ENCODE assay signal across 43 mouse cellular contexts in the genomic region with DNA sequence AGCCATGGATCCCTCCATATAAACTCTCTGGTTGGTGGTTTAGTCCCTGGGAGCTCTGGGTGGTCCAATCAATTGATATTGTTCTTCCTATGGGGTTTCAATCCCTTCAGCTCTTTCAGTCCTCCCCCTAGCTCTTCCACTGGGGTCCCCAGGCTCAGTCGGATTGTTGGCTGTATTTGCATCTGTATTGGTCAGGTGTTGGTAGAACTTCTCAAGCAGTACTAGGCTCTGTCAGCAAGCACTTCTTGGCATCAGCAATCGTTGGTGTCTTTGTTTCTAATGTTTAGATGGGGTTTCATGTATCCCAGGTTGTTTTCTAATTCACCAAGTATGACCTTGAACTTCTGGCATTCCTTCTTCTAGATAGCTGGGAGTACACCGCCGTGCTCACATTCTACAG. TPM values are rescaled to one million over a fixed set of nuclear protein-coding genes. Genes with fewer than 3 reads are reported as not detected.
"Had no signal": no experiment of that assay in that cellular context is flagged by ENCODE, and none has a peak within 500 bp of the region (broad histone marks: within the 10 kb centered on the region; RNA-seq: fewer than 3 reads in every experiment).

No protein-coding gene starts in this region.

- H3K27me3 ChIP-seq: hindbrain, embryonic 12.5 days; limb, embryonic 13.5 days had no signal

- H3K9me3 ChIP-seq: heart, embryonic 13.5 days; heart, embryonic 15.5 days; hindbrain, embryonic 10.5 days; hindbrain, embryonic 12.5 days; kidney, embryonic 15.5 days; limb, embryonic 13.5 days; limb, embryonic 15.5 days; liver, embryonic 12.5 days had no signal

- H3K9ac ChIP-seq: heart, embryonic 13.5 days; heart, embryonic 15.5 days; hindbrain, embryonic 12.5 days; hindbrain, embryonic 14.5 days; kidney, embryonic 15.5 days; limb, embryonic 13.5 days; limb, embryonic 15.5 days; liver, embryonic 12.5 days; liver, embryonic 14.5 days had no signal

- H3K4me3 ChIP-seq: gastrocnemius, adult 2 months; heart, embryonic 13.5 days; heart, embryonic 15.5 days; hindbrain, embryonic 10.5 days; hindbrain, embryonic 12.5 days; kidney, embryonic 15.5 days; limb, embryonic 13.5 days; limb, embryonic 15.5 days; liver, embryonic 12.5 days had no signal

- H3K36me3 ChIP-seq: heart, embryonic 13.5 days; heart, embryonic 15.5 days; hindbrain, embryonic 10.5 days; hindbrain, embryonic 12.5 days; kidney, embryonic 15.5 days; limb, embryonic 13.5 days; limb, embryonic 15.5 days; liver, embryonic 12.5 days had no signal

- ATAC-seq: hindbrain, embryonic 16.5 days; inflammation-experienced regulatory T-cells, adult 6 months; intestine, embryonic 16.5 days; liver, embryonic 12.5 days had no signal

- DNase-seq: gastrocnemius, adult 2 months; gastrocnemius, postnatal 10 days; gastrocnemius, postnatal 25 days; heart, postnatal 4 days; kidney, adult 11 months; kidney, adult 2 months; kidney, adult 9 months; kidney, postnatal 14 days; kidney, postnatal 36 days; layer of hippocampus, adult 9-11 months; layer of hippocampus, postnatal 36 days; left cerebral cortex, postnatal 4 days had no signal

- H3K4me2 ChIP-seq: heart, embryonic 11.5 days; heart, embryonic 13.5 days; heart, embryonic 15.5 days; hindbrain, embryonic 12.5 days; hindbrain, embryonic 14.5 days; kidney, embryonic 15.5 days; limb, embryonic 13.5 days; limb, embryonic 15.5 days; liver, embryonic 12.5 days had no signal

- H3K27ac ChIP-seq: gastrocnemius, adult 2 months; heart, embryonic 13.5 days; heart, embryonic 15.5 days; hindbrain, embryonic 10.5 days; hindbrain, embryonic 12.5 days; hindbrain, embryonic 14.5 days; kidney, embryonic 15.5 days; kidney, postnatal 0 days; limb, embryonic 13.5 days; limb, embryonic 15.5 days; liver, embryonic 12.5 days; liver, embryonic 14.5 days had no signal

RNA-seq across cellular contexts. Expression of gene H2-M10.6, which starts 20.7 kb away (rescaled TPM):
- total RNA-seq: gastrocnemius, adult 2 months; gastrocnemius, postnatal 10 days; gastrocnemius, postnatal 25 days; gastrocnemius, postnatal 4 days; granulocyte monocyte progenitor cell, adult 5-6 weeks; heart, adult 8-10 months; heart, postnatal 25 days; heart, postnatal 4 days; layer of hippocampus, adult 18-20 months; layer of hippocampus, adult 8-10 months; layer of hippocampus, postnatal 14 days; layer of hippocampus, postnatal 36 days; left cerebral cortex, adult 18-20 months; left cerebral cortex, adult 8-10 months; left cerebral cortex, postnatal 10 days; left cerebral cortex, postnatal 25 days; left cerebral cortex, postnatal 4 days; liver, adult 2 months had no signal
- polyA plus RNA-seq: heart, embryonic 11.5 days; heart, embryonic 13.5 days; heart, embryonic 15.5 days; heart, postnatal 0 days; hindbrain, embryonic 10.5 days; hindbrain, embryonic 12.5 days; hindbrain, embryonic 14.5 days; hindbrain, embryonic 16.5 days; inflammation-experienced regulatory T-cells, adult 6 months; intestine, embryonic 16.5 days; kidney, adult 2 months; kidney, embryonic 15.5 days; kidney, postnatal 0 days; large intestine, adult 2 months; limb, embryonic 11.5 days; limb, embryonic 13.5 days; limb, embryonic 15.5 days; liver, adult 2 months; liver, embryonic 12.5 days; liver, embryonic 14.5 days; liver, embryonic 16.5 days had no signal

RNA-seq across cellular contexts. Expression of gene Trim15, which starts 34.3 kb away (rescaled TPM):
- total RNA-seq: gastrocnemius, adult 2 months; gastrocnemius, postnatal 10 days; gastrocnemius, postnatal 25 days; gastrocnemius, postnatal 4 days; granulocyte monocyte progenitor cell, adult 5-6 weeks; heart, adult 8-10 months; heart, postnatal 25 days; heart, postnatal 4 days; layer of hippocampus, adult 18-20 months; layer of hippocampus, adult 8-10 months; layer of hippocampus, postnatal 14 days; layer of hippocampus, postnatal 36 days; left cerebral cortex, adult 18-20 months; left cerebral cortex, postnatal 10 days; left cerebral cortex, postnatal 25 days; left cerebral cortex, postnatal 4 days; liver, adult 2 months had no signal
- polyA plus RNA-seq: heart, postnatal 0 days; liver, adult 2 months had no signal

RNA-seq across cellular contexts. Expression of gene Trim10, which starts 36.7 kb away (rescaled TPM):
- total RNA-seq: gastrocnemius, adult 2 months; granulocyte monocyte progenitor cell, adult 5-6 weeks; layer of hippocampus, adult 18-20 months; layer of hippocampus, adult 8-10 months; layer of hippocampus, postnatal 14 days; layer of hippocampus, postnatal 36 days; left cerebral cortex, adult 18-20 months; left cerebral cortex, adult 8-10 months; left cerebral cortex, postnatal 25 days; left cerebral cortex, postnatal 4 days; liver, adult 2 months had no signal
- polyA plus RNA-seq: inflammation-experienced regulatory T-cells, adult 6 months; liver, adult 2 months had no signal

RNA-seq across cellular contexts. Expression of gene Trim40, which starts 57.2 kb away (rescaled TPM):
- total RNA-seq: gastrocnemius, adult 2 months; gastrocnemius, postnatal 10 days; gastrocnemius, postnatal 25 days; gastrocnemius, postnatal 4 days; granulocyte monocyte progenitor cell, adult 5-6 weeks; heart, postnatal 25 days; heart, postnatal 4 days; layer of hippocampus, adult 18-20 months; layer of hippocampus, postnatal 14 days; layer of hippocampus, postnatal 36 days; left cerebral cortex, postnatal 10 days; left cerebral cortex, postnatal 25 days; left cerebral cortex, postnatal 4 days; liver, adult 2 months had no signal
- polyA plus RNA-seq: heart, embryonic 11.5 days; heart, embryonic 13.5 days; heart, embryonic 15.5 days; heart, postnatal 0 days; hindbrain, embryonic 10.5 days; hindbrain, embryonic 12.5 days; hindbrain, embryonic 14.5 days; inflammation-experienced regulatory T-cells, adult 6 months; kidney, embryonic 15.5 days; kidney, postnatal 0 days; limb, embryonic 11.5 days; limb, embryonic 13.5 days; limb, embryonic 15.5 days; liver, embryonic 12.5 days; liver, embryonic 14.5 days; liver, embryonic 16.5 days had no signal
